Mouse (Mus musculus) colon, adult 2 months (tissue): Measurements from ENCODE around the gene Gm5799. TPM values are rescaled to one million over a fixed set of nuclear protein-coding genes. Genes with fewer than 3 reads are reported as not detected.

Source experiments
- polyA plus RNA-seq: library from polyadenylated mRNA; depleted of rRNA; stranded (reverse); fragments of >200 nt; gene quantifications from 2 replicates; pipeline ENCODE4 v1.2.3, GENCODE M21; 2012; rRNA removed

Gene Gm5799
- polyA plus RNA-seq: not detected in 2 replicates

DNA sequence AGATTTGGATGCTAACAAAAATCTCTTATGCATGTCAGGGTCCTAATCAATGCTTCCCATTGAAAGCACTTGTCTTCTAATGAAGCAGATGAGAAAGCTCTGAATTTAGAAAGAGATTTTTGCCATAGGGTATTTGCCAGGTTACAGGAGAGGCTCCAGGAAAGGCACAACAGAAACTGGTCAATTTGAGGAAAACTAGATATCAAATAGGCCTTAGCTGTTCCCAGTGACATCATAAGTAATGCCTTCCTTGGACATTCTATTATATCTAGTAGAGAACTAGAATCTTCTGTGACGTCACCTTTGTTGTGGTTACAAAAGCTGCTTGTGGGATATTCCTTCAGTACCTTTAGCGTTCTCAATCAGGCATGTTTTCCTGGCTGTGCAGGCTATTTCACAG is at the start of gene Gm5799:
Gm5799 (plus strand) TSS at position 301 of the 400 bp plus-strand sequence.

GRCm38 (mm10) chr14:43579046-43579445 is 35.7 kb downstream of the Gm5799 start, which contains the start of gene Gm17654:
Gm17654 (minus strand) TSS chr14:43579146.

Other genes with a start within 250 kb of the Gm5799 start
- gene Gm8127, start 249.7 kb upstream of the Gm5799 start, polyA plus RNA-seq: not detected in 2 replicates
- not detected in 2 replicates for gene 1700001F09Rik, start 195.8 kb upstream of the Gm5799 start, polyA plus RNA-seq
- not detected in 2 replicates for gene Gm8138, start 127.2 kb upstream of the Gm5799 start, polyA plus RNA-seq
- gene Gm17654, start 35.6 kb downstream of the Gm5799 start, polyA plus RNA-seq: not detected in 2 replicates
- not detected in 2 replicates for gene Gm10375, start 64.4 kb downstream of the Gm5799 start, polyA plus RNA-seq
- gene Gm8165, start 133.6 kb downstream of the Gm5799 start, polyA plus RNA-seq: not detected in 2 replicates
- not detected in 2 replicates for gene Gm7324, start 154.3 kb downstream of the Gm5799 start, polyA plus RNA-seq
- gene Gm16506, start 183.9 kb downstream of the Gm5799 start, polyA plus RNA-seq: not detected in 2 replicates
- not detected in 2 replicates for gene Gm6526, start 204.3 kb downstream of the Gm5799 start, polyA plus RNA-seq
- gene Gm8180, start 241.2 kb downstream of the Gm5799 start, polyA plus RNA-seq: not detected in 2 replicates